In the genomic region with DNA sequence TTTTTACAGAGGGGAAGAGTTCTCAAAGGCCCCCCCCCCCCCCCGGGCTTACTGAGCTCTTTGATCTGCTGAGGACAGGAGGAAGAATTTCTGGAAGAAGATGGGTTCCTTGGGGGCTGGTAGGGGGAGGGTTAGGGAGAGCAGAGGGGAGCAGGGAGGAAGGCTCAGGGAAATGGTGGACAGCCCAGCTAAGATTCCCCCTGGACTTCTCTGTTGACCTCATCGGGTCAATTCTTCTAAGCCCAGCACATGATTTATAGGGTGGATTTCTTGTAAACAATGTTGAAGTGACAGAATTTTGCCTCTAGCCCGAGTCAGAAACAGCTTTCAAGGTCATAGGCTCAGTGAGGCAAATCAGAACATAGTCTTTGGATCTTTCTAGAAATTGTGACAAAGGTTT, we compare ENCODE assay signal across 20 mouse cellular contexts.
DNase-seq lines count a peak whose midpoint lies in the region; ATAC-seq lines count a peak whose summit lies in the region.
"Had no signal": no experiment of that assay in that cellular context is flagged by ENCODE, and none has a peak within 500 bp of the region (broad histone marks: within the 10 kb centered on the region; RNA-seq: fewer than 3 reads in every experiment).

No protein-coding gene starts in this region.

- H3K4me1 ChIP-seq in kidney, embryonic 16.5 days (ENCODE audit: insufficient read depth, low read length) = peaks cover 9% of the 10 kb centered on the region; the same call in 1 of the 2 replicates
- peaks cover 8% of the 10 kb centered on the region; the same call in 1 of the 2 replicates for H3K4me1 ChIP-seq in lung, embryonic 15.5 days
- H3K4me1 ChIP-seq: embryonic facial prominence, embryonic 15.5 days; forebrain, embryonic 10.5 days; heart, embryonic 10.5 days had no signal

- H3K27me3 ChIP-seq in kidney, embryonic 16.5 days (ENCODE audit: insufficient read depth, low read length) = no peaks in the 10 kb centered on the region
- H3K27me3 ChIP-seq in lung, embryonic 15.5 days = no peaks in the 10 kb centered on the region
- H3K27me3 ChIP-seq: embryonic facial prominence, embryonic 15.5 days; hindbrain, embryonic 13.5 days had no signal

- H3K9me3 ChIP-seq in kidney, embryonic 16.5 days (ENCODE audit: low read length) = no peaks in the 10 kb centered on the region
- H3K9me3 ChIP-seq in lung, embryonic 15.5 days = no peaks in the 10 kb centered on the region
- H3K9me3 ChIP-seq: embryonic facial prominence, embryonic 15.5 days; forebrain, embryonic 10.5 days; heart, embryonic 10.5 days; hindbrain, embryonic 13.5 days had no signal

- no peak overlapping the region for H3K27ac ChIP-seq in kidney, embryonic 16.5 days (ENCODE audit: low read length)
- H3K27ac ChIP-seq in lung, embryonic 15.5 days = no peak overlapping the region
- H3K27ac ChIP-seq: embryonic facial prominence, embryonic 15.5 days; forebrain, embryonic 10.5 days; heart, embryonic 10.5 days; hindbrain, embryonic 13.5 days had no signal

- H3K4me3 ChIP-seq in kidney, embryonic 16.5 days (ENCODE audit: low read length) = no peak overlapping the region
- no peak overlapping the region for H3K4me3 ChIP-seq in lung, embryonic 15.5 days
- H3K4me3 ChIP-seq: embryonic facial prominence, embryonic 15.5 days; erythroblast, embryonic 14.5 days; forebrain, embryonic 10.5 days; heart, embryonic 10.5 days; hindbrain, embryonic 13.5 days had no signal

- DNase-seq in embryo, embryonic 11 days = peak; percentile 34
- DNase-seq in embryo, embryonic 9.5 days (ENCODE audit: extremely low spot score) = no peak
- DNase-seq in kidney, postnatal 25 days = no peak
- DNase-seq in lung, adult 18-20 months = no peak
- peak; percentile 20 for DNase-seq in lung, postnatal 25 days (ENCODE audit: low spot score)
- no peak for DNase-seq in ovary, postnatal 10 days (ENCODE audit: low spot score)
- DNase-seq: adrenal gland, postnatal 10 days; cerebellum, adult 11 months; cerebellum, adult 8-10 months; cerebellum, postnatal 14 days; gastrocnemius, postnatal 36 days; heart, postnatal 10 days had no signal

- H3K36me3 ChIP-seq in kidney, embryonic 16.5 days (ENCODE audit: insufficient read depth, low read length) = no peaks in the 10 kb centered on the region
- H3K36me3 ChIP-seq in lung, embryonic 15.5 days = no peaks in the 10 kb centered on the region
- H3K36me3 ChIP-seq: embryonic facial prominence, embryonic 15.5 days; forebrain, embryonic 10.5 days; heart, embryonic 10.5 days; hindbrain, embryonic 13.5 days had no signal

- H3K4me2 ChIP-seq in kidney, embryonic 16.5 days (replicated peaks; ENCODE audit: low read depth, low read length) = no peak overlapping the region
- H3K4me2 ChIP-seq in lung, embryonic 15.5 days = no peak overlapping the region
- H3K4me2 ChIP-seq: embryonic facial prominence, embryonic 15.5 days; hindbrain, embryonic 13.5 days had no signal

- peak; percentile 36; the same call in 1 of the 2 replicates for ATAC-seq in kidney, embryonic 16.5 days (ENCODE audit: low FRiP score, low TSS enrichment)
- peak; percentile 56; the same call in 1 of the 2 replicates for ATAC-seq in lung, embryonic 15.5 days (ENCODE audit: borderline replicate concordance, extremely low read depth, low FRiP score, low TSS enrichment)
- ATAC-seq: forebrain, embryonic 14.5 days had no signal

- 8% methylated on average over 3 of the region's 3 CpGs for WGBS in kidney, embryonic 16.5 days
- WGBS in lung, embryonic 15.5 days = 16% methylated on average over 3 of the region's 3 CpGs

- no peak overlapping the region for H3K9ac ChIP-seq in kidney, embryonic 16.5 days (replicated peaks; ENCODE audit: low read length)
- H3K9ac ChIP-seq in lung, embryonic 15.5 days = no peak overlapping the region
- H3K9ac ChIP-seq: embryonic facial prominence, embryonic 15.5 days; hindbrain, embryonic 13.5 days had no signal

Comparison
In these comparisons a context has a peak if more than half of its experiments do, and no peak if none do; other contexts are left out.
1. DNase-seq: peak in embryo, embryonic 11 days (single experiment) and lung, postnatal 25 days (single experiment); none in embryo, embryonic 9.5 days (single experiment), kidney, postnatal 25 days (0 of 2), lung, adult 18-20 months (0 of 2) and ovary, postnatal 10 days (single experiment).